Mouse (Mus musculus) kidney, adult 2 months (tissue): ENCODE results near the gene Agbl4.

Experiments used
- CTCF ChIP-seq: fragments of 200-500 bp; conservative IDR thresholded peaks from 2 replicates; pipeline ENCODE4 v1.5.1; 2011; ENCODE audit warnings: low read depth, mild to moderate bottlenecking, control low read depth, low read length, moderate library complexity, mixed read lengths; ENCODE audit not compliant: insufficient read depth, insufficient read length
- POLR2A ChIP-seq: fragments of 200-500 bp; IDR thresholded peaks from one replicate; pipeline ENCODE4 v1.6.1; 2011; ENCODE audit warnings: low read depth, low read length, control low read depth

DNA sequence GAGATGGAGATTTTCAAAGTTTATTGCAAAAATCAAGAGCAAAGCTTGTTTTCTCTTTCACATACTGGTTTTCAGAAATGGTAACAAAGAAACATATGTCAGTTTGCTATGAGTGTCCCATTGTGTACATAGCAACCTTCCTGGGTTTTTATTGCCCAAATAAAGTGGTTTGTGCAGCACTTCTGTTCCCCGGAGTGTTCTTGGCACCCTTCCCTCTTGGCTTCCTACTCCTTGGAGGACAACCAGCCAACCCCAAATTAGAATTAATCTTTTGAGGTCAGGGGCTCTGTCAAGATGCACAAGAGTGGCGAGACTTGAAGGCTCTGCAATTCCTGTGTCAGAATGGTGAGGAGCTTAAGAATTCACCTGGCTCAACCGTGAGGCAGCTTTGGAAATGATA lies 1266.7 kb downstream of the Agbl4 start:
- TF ChIP-seq POLR2A (no peak), CTCF (no peak)
